Mouse (Mus musculus) cerebellum, adult 2 months (tissue): ENCODE measurements at regions not wholly inside any gene's neighbourhood (a gene's known extent, or its start where the extent isn't known, plus 50 kb on each side); places are given as distances from the start of the nearest gene placed in this dataset.

Experiments
- DNase-seq, 2 experiments: peaks; one replicate each; pipeline ENCODE4 v3.0.0; 2021
- H3K27ac ChIP-seq: fragments of 200-500 bp; 2 replicates; pipeline ENCODE4 v1.5.1; 2012; ENCODE audit warnings: low read length, control low read depth, inconsistent platforms; ENCODE audit not compliant: insufficient read depth
- H3K27me3 ChIP-seq: fragments of 200-500 bp; 2 replicates; pipeline ENCODE4 v1.6.1; 2012; ENCODE audit warnings: inconsistent platforms, mild to moderate bottlenecking, low read length, moderate library complexity; ENCODE audit not compliant: control insufficient read depth, insufficient read depth
- H3K4me1 ChIP-seq: fragments of 200-500 bp; 2 replicates; pipeline ENCODE4 v1.6.1; 2011; ENCODE audit warnings: low read length; ENCODE audit not compliant: control insufficient read depth, insufficient read depth
- H3K4me3 ChIP-seq: fragments of 200-500 bp; replicated peaks from 2 replicates; pipeline ENCODE3; 2011; ENCODE audit warnings: mild to moderate bottlenecking, low read depth, low read length, control low read depth; ENCODE audit not compliant: insufficient read depth
- CTCF ChIP-seq: fragments of 200-500 bp; IDR thresholded peaks from 2 replicates; pipeline ENCODE4 v1.5.1; 2011; ENCODE audit warnings: low read depth, mild to moderate bottlenecking, control low read depth, low read length, moderate library complexity, borderline replicate concordance; ENCODE audit not compliant: insufficient read depth
- POLR2A ChIP-seq: fragments of 200-500 bp; IDR thresholded peaks from 2 replicates; pipeline ENCODE4 v1.6.1; 2011; ENCODE audit warnings: low read length, control low read depth, borderline replicate concordance; ENCODE audit not compliant: insufficient read depth
- WGBS: fragments of 180-500 bp; shearing (Covaris S2); methylation state at CpG from one replicate; pipeline ENCODE4 v1.1.7; 2018; 5-methylcytosine and 5-hydroxymethylcytosine counted together

DNA sequence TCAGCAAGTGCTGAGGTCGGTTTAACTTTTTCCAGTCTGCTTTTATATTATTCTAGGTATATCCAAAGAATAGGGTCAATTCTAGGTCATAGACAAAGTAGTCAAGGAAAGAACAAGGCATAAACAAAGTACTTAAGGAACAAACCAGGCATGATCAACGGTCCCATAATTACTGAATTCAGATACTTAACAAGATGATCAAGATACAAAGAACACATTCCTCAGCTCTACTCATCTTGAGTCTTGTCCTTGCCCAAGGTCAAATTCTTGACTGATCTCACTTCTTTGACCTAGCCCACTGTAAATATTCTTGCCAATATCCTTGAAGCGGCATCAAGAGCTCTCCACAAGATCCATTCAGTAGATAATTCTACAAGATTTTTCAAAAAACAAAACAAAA is 458.1 kb upstream of the Nr5a2 start:
- WGBS: 85% methylated on average over 3 of the region's 3 CpGs
- H3K4me3 ChIP-seq: no peak overlapping the region
- TF ChIP-seq POLR2A (no peak), CTCF (no peak)
- DNase-seq: no peak
- no peaks in the 10 kb centered on the region for H3K4me1 ChIP-seq
- H3K27me3 ChIP-seq: no peaks in the 10 kb centered on the region
- no peak overlapping the region for H3K27ac ChIP-seq

DNA sequence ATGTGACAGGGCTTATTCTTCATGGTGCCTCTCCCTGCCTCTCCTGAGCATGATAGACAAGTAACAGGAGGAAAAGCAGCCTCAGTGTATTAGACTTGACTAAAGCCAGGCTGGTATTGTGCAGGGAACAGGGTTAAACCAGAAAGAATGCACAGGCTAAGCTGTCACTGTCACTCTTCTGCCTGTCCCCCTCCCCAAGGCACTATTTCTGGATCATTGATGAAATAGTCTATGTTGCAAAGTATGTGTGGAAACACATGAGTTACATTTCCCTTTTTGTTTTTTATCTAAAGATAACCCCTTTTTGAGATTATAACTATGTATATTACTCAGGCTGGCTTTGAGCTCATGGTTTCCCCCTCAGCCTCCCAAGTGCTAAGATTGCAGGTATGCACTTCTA is 436.5 kb upstream of the Nr5a2 start:
- no peaks in the 10 kb centered on the region for H3K27me3 ChIP-seq
- TF ChIP-seq CTCF (no peak), POLR2A (no peak)
- DNase-seq: no peak
- H3K4me3 ChIP-seq: no peak overlapping the region
- no peak overlapping the region for H3K27ac ChIP-seq
- H3K4me1 ChIP-seq: no peaks in the 10 kb centered on the region

DNA sequence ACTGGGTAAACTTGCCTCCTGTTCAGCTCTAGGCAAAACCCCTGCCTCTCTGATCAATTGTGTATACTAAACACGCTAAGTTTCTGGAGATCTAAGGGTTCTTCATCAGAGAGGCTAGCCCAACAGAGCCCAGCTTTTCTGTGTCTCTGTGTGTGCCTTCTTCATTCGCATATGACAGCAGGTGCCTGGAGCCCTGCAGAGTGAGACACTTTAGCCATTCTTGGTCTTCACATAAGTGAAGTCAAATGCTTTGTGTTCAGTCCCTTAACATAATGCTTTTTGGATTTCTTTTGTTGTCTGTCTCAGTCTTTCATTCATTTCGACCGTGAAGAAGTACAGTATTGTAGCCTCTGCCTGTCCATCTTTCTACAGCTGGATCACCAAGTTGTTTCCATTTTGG is 427.3 kb upstream of the Nr5a2 start:
- no peaks in the 10 kb centered on the region for H3K4me1 ChIP-seq
- DNase-seq: no peak
- WGBS: 32% methylated on average over 4 of the region's 4 CpGs
- no peak overlapping the region for H3K27ac ChIP-seq
- no peaks in the 10 kb centered on the region for H3K27me3 ChIP-seq
- H3K4me3 ChIP-seq: no peak overlapping the region
- TF ChIP-seq CTCF (no peak), POLR2A (no peak)

- Histone ChIP-seq H3K4me1 (no peaks in the 10 kb centered on the region), H3K27me3 (no peaks in the 10 kb centered on the region), H3K4me3 (no peak overlapping the region), H3K27ac (no peak overlapping the region)
- DNase-seq: no peak
- WGBS: 30% methylated on average over 6 of the region's 6 CpGs
- TF ChIP-seq CTCF (no peak), POLR2A (no peak)
Measured at GRCm38 (mm10) chr1:137378072-137378985, 418.1 kb upstream of the Nr5a2 start.

DNA sequence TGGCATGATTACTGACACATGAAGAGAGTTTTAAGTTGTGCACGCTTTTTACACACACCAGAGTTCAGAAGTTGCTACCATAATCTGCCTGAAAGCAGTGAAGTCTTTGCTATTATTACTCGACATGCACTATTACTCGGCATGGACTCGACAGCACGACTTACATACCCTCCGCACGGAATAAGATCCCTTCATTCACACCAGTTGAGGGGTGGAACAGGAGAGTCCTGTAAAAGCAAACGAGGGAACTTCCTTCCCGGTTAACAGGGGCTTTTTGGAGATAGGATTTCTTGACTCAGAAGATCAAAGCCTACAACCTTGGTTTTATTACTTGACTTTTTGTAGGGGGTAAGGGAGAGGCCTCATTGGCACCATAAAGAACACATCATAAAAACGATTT is 416.4 kb upstream of the Nr5a2 start:
- no peak overlapping the region for H3K4me3 ChIP-seq
- DNase-seq: no peak
- 87% methylated on average over 10 of the region's 10 CpGs for WGBS

DNA sequence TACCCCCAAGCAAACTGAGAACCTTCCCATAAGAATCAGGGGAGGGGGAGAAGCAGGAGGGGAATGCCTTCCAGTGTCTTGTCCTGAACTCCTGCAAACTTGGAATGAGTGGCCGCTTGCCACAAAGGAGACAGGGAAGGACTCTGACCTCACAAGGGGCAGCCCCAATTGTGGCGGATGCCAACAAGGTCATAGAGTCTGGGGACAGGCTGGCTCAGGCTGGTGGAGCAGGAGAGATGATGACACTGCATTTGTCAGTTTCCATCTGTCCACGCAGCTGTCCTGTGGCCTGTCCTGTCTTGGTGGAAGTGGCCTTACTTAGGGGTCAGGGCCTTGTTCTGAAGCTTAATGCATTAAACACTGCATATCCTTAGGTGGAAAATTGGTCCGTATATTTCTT is 414.4 kb upstream of the Nr5a2 start:
- TF ChIP-seq POLR2A (no peak), CTCF (no peak)
- H3K4me3 ChIP-seq: no peak overlapping the region
- WGBS: 59% methylated on average over 4 of the region's 4 CpGs
- H3K27ac ChIP-seq: no peak overlapping the region
- no peaks in the 10 kb centered on the region for H3K4me1 ChIP-seq
- no peaks in the 10 kb centered on the region for H3K27me3 ChIP-seq
- no peak for DNase-seq

More for the DNA sequence above, 416.4 kb upstream of the Nr5a2 start:
- no peak for TF ChIP-seq CTCF
- TF ChIP-seq POLR2A: no peak
- Histone ChIP-seq H3K27ac (no peak overlapping the region), H3K27me3 (no peaks in the 10 kb centered on the region), H3K4me1 (no peaks in the 10 kb centered on the region)

- H3K27ac ChIP-seq: no peak overlapping the region
- no peaks in the 10 kb centered on the region for H3K4me1 ChIP-seq
- no peak for DNase-seq
- H3K27me3 ChIP-seq: no peaks in the 10 kb centered on the region
- no peak for TF ChIP-seq CTCF
- TF ChIP-seq POLR2A: no peak
- H3K4me3 ChIP-seq: no peak overlapping the region
- 75% methylated on average over 15 of the region's 15 CpGs for WGBS
Measured at GRCm38 (mm10) chr1:137373509-137374420, 413.5 kb upstream of the Nr5a2 start.

- no peak for DNase-seq
- no peaks in the 10 kb centered on the region for H3K4me1 ChIP-seq
- TF ChIP-seq CTCF (no peak), POLR2A (no peak)
- no peak overlapping the region for H3K27ac ChIP-seq
- H3K4me3 ChIP-seq: no peak overlapping the region
- WGBS: 91% methylated on average over 3 of the region's 3 CpGs
- no peaks in the 10 kb centered on the region for H3K27me3 ChIP-seq
Measured at GRCm38 (mm10) chr1:137372236-137372635, 412.0 kb upstream of the Nr5a2 start.
